Mouse (Mus musculus): Measurements from ENCODE around the gene Nek6. TPM values are rescaled to one million over a fixed set of nuclear protein-coding genes. Genes with fewer than 3 reads are reported as not detected.
A peak's percentile ranks its signal among the peaks of the same experiment; 100 is the strongest.

Gene Nek6
- polyA plus RNA-seq, 1 experiment: 25.6 TPM

DNA sequence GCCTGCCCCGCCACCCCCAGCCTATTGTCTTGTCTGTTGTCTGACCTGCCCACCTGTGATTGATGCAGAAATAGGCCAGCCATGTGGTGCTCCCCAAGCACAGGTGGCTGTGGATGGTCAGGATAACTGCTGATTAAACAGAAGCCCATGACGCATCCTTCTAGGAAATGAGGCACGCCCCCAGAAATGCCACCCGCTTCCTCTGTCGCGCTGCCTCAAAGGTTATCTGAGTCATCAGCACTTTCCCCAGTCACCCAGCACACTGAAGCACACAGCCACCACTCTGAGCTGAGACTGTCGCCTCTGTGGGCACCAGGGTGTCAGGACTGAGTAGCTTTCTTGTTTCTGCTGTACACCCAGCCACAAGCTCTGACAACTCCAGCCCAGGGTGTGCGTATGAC, 24.9 kb downstream of the Nek6 start:
- Histone ChIP-seq H3K4me3 (no peak overlapping the region), H3ac (ENCODE audit: control insufficient read depth, insufficient read length) (no peak overlapping the region), H3K27me3 (ENCODE audit: control insufficient read depth, insufficient read depth, insufficient read length) (no peaks in the 10 kb centered on the region), H3K4me2 (ENCODE audit: low read depth) (peak overlapping the region; percentile 59), H3K36me3 (ENCODE audit: control insufficient read depth, insufficient read depth) (no peaks in the 10 kb centered on the region), H3K79me2 (ENCODE audit: control insufficient read depth, insufficient read depth) (peaks cover 12% of the 10 kb centered on the region)
- TF ChIP-seq TCF3 (IDR thresholded peaks at IDR 0.05; ENCODE audit: insufficient read length, low read depth) (peak; percentile 58), CEBPB (IDR thresholded peaks at IDR 0.05; ENCODE audit: insufficient read depth, poor library complexity, severe bottlenecking) (no peak), E2F4 (IDR thresholded peaks at IDR 0.05; ENCODE audit: insufficient read depth) (no peak), POLR2A (IDR thresholded peaks at IDR 0.05; ENCODE audit: insufficient read length, low read depth) (no peak), USF1 (IDR thresholded peaks at IDR 0.05; ENCODE audit: low read depth) (no peak), MAX (IDR thresholded peaks at IDR 0.05; ENCODE audit: low read depth) (no peak), SRF (IDR thresholded peaks at IDR 0.05; ENCODE audit: control insufficient read depth, insufficient read length, low read depth) (no peak), POLR2AphosphoS2 (IDR thresholded peaks at IDR 0.05; ENCODE audit: insufficient read length, low read depth) (no peak), MYOD1 (IDR thresholded peaks at IDR 0.05; ENCODE audit: control insufficient read depth in 1 of 3, insufficient read length in 2 of 3, low read depth in 2 of 3) (peak; percentile 20 to 94 (median 78)), TCF12 (IDR thresholded peaks at IDR 0.05; ENCODE audit: insufficient read depth, poor library complexity, severe bottlenecking) (peak; percentile 2), MYOG (IDR thresholded peaks at IDR 0.05; ENCODE audit: control insufficient read depth in 1 of 3, insufficient read depth in 1 of 3, insufficient read length in 2 of 3, low read depth in 2 of 3) (peak; percentile 27 to 88 (median 41))

GRCm38 (mm10) chr2:38539677-38540076, 28.2 kb downstream of the Nek6 start:
- Histone ChIP-seq H3ac (ENCODE audit: control insufficient read depth, insufficient read length) (no peak overlapping the region), H3K4me2 (ENCODE audit: low read depth) (no peak overlapping the region), H3K79me2 (ENCODE audit: control insufficient read depth, insufficient read depth) (peaks cover 5% of the 10 kb centered on the region), H3K27me3 (ENCODE audit: control insufficient read depth, insufficient read depth, insufficient read length) (no peaks in the 10 kb centered on the region), H3K36me3 (ENCODE audit: control insufficient read depth, insufficient read depth) (no peaks in the 10 kb centered on the region), H3K4me3 (no peak overlapping the region)
- TF ChIP-seq SRF (IDR thresholded peaks at IDR 0.05; ENCODE audit: control insufficient read depth, insufficient read length, low read depth): no peak
- TF ChIP-seq CEBPB (IDR thresholded peaks at IDR 0.05; ENCODE audit: insufficient read depth, poor library complexity, severe bottlenecking): no peak
- TF ChIP-seq MYOD1 (IDR thresholded peaks at IDR 0.05; ENCODE audit: control insufficient read depth in 1 of 3, insufficient read length in 2 of 3, low read depth in 2 of 3): no peak
- no peak for TF ChIP-seq POLR2AphosphoS2 (IDR thresholded peaks at IDR 0.05; ENCODE audit: insufficient read length, low read depth)
- TF ChIP-seq MAX (IDR thresholded peaks at IDR 0.05; ENCODE audit: low read depth): no peak
- TF ChIP-seq TCF3 (IDR thresholded peaks at IDR 0.05; ENCODE audit: insufficient read length, low read depth): no peak
- TF ChIP-seq REST (IDR thresholded peaks at IDR 0.05; ENCODE audit: insufficient read depth, insufficient read length): no peak
- TF ChIP-seq E2F4 (IDR thresholded peaks at IDR 0.05; ENCODE audit: insufficient read depth): no peak
- TF ChIP-seq MYOG (IDR thresholded peaks at IDR 0.05; ENCODE audit: control insufficient read depth in 1 of 3, insufficient read depth in 1 of 3, insufficient read length in 2 of 3, low read depth in 2 of 3): no peak
- TF ChIP-seq TCF12 (IDR thresholded peaks at IDR 0.05; ENCODE audit: insufficient read depth, poor library complexity, severe bottlenecking): no peak
- TF ChIP-seq USF1 (IDR thresholded peaks at IDR 0.05; ENCODE audit: low read depth): no peak
- TF ChIP-seq POLR2A (IDR thresholded peaks at IDR 0.05; ENCODE audit: insufficient read length, low read depth): no peak

DNA sequence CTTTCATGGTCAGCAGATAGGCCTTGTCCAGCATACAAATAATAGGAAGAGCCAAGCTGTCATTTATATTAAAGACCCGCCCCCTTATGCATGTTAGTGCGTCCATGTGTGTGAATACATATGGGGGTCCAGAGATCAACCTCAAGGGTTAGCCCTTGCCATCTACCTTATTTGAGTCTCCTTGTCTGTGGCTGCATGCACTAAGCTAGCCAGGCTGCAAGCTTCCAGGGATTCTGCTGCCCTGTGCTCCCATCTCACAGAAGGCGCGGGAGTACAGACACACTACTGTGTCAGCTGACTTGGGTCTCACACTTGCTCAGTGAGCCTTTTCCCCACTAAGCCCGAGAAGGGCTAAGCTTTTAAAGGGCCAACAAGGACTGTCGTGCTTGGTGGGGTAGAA, 29.2 kb downstream of the Nek6 start:
- no peak for TF ChIP-seq SRF (IDR thresholded peaks at IDR 0.05; ENCODE audit: control insufficient read depth, insufficient read length, low read depth)
- TF ChIP-seq REST (IDR thresholded peaks at IDR 0.05; ENCODE audit: insufficient read depth, insufficient read length): no peak
- no peak for TF ChIP-seq USF1 (IDR thresholded peaks at IDR 0.05; ENCODE audit: low read depth)
- TF ChIP-seq POLR2AphosphoS2 (IDR thresholded peaks at IDR 0.05; ENCODE audit: insufficient read length, low read depth): no peak
- TF ChIP-seq E2F4 (IDR thresholded peaks at IDR 0.05; ENCODE audit: insufficient read depth): no peak
- no peak for TF ChIP-seq TCF12 (IDR thresholded peaks at IDR 0.05; ENCODE audit: insufficient read depth, poor library complexity, severe bottlenecking)
- TF ChIP-seq POLR2A (IDR thresholded peaks at IDR 0.05; ENCODE audit: insufficient read length, low read depth): no peak
- TF ChIP-seq CEBPB (IDR thresholded peaks at IDR 0.05; ENCODE audit: insufficient read depth, poor library complexity, severe bottlenecking): no peak
- no peak for TF ChIP-seq MAX (IDR thresholded peaks at IDR 0.05; ENCODE audit: low read depth)
- Histone ChIP-seq H3ac (ENCODE audit: control insufficient read depth, insufficient read length) (no peak overlapping the region), H3K36me3 (ENCODE audit: control insufficient read depth, insufficient read depth) (no peaks in the 10 kb centered on the region), H3K4me2 (ENCODE audit: low read depth) (no peak overlapping the region), H3K79me2 (ENCODE audit: control insufficient read depth, insufficient read depth) (no peaks in the 10 kb centered on the region), H3K27me3 (ENCODE audit: control insufficient read depth, insufficient read depth, insufficient read length) (no peaks in the 10 kb centered on the region), H3K4me3 (no peak overlapping the region)

DNA sequence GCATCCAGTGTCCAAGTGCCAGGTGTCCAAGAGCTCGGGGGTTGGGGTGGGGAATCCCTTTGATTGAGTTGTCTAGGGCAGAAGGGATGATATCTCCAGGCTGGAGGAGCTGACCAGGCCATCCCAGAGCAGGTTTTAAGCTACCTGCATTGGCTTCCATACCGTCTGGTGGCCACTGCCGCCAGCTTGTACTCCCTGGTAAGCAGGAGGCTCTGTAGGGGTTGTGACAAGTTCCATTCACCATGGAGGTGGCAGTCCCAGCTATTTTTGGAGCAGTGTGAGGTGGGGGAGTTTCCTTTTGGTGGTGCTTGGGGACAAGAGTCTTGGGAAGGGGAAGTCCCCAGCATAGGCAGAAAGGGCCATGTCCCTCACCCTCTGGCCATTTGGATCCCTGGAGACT, 29.7 kb downstream of the Nek6 start:
- Histone ChIP-seq H3K4me3 (no peak overlapping the region), H3ac (ENCODE audit: control insufficient read depth, insufficient read length) (no peak overlapping the region), H3K27me3 (ENCODE audit: control insufficient read depth, insufficient read depth, insufficient read length) (no peaks in the 10 kb centered on the region), H3K79me2 (ENCODE audit: control insufficient read depth, insufficient read depth) (no peaks in the 10 kb centered on the region), H3K36me3 (ENCODE audit: control insufficient read depth, insufficient read depth) (no peaks in the 10 kb centered on the region), H3K4me2 (ENCODE audit: low read depth) (no peak overlapping the region)
- TF ChIP-seq MYOD1 (IDR thresholded peaks at IDR 0.05; ENCODE audit: control insufficient read depth in 1 of 3, insufficient read length in 2 of 3, low read depth in 2 of 3): no peak
- no peak for TF ChIP-seq USF1 (IDR thresholded peaks at IDR 0.05; ENCODE audit: low read depth)
- no peak for TF ChIP-seq TCF12 (IDR thresholded peaks at IDR 0.05; ENCODE audit: insufficient read depth, poor library complexity, severe bottlenecking)
- TF ChIP-seq SRF (IDR thresholded peaks at IDR 0.05; ENCODE audit: control insufficient read depth, insufficient read length, low read depth): no peak
- no peak for TF ChIP-seq TCF3 (IDR thresholded peaks at IDR 0.05; ENCODE audit: insufficient read length, low read depth)
- TF ChIP-seq POLR2A (IDR thresholded peaks at IDR 0.05; ENCODE audit: insufficient read length, low read depth): no peak
- no peak for TF ChIP-seq REST (IDR thresholded peaks at IDR 0.05; ENCODE audit: insufficient read depth, insufficient read length)
- TF ChIP-seq CEBPB (IDR thresholded peaks at IDR 0.05; ENCODE audit: insufficient read depth, poor library complexity, severe bottlenecking): no peak
- TF ChIP-seq MYOG (IDR thresholded peaks at IDR 0.05; ENCODE audit: control insufficient read depth in 1 of 3, insufficient read depth in 1 of 3, insufficient read length in 2 of 3, low read depth in 2 of 3): no peak
- TF ChIP-seq E2F4 (IDR thresholded peaks at IDR 0.05; ENCODE audit: insufficient read depth): no peak
- no peak for TF ChIP-seq POLR2AphosphoS2 (IDR thresholded peaks at IDR 0.05; ENCODE audit: insufficient read length, low read depth)
- no peak for TF ChIP-seq MAX (IDR thresholded peaks at IDR 0.05; ENCODE audit: low read depth)

Measured in myocyte (in vitro differentiated cells).